Mouse (Mus musculus) embryonic stem cell, embryonic (primary cell): ENCODE results near the gene Plxna1.

Experiments
- CTCF ChIA-PET, 4 experiments: fragments of 300-600 bp in 2 of 4; fragments of 350-600 bp in 2 of 4; sonication (Branson Sonifier 250); formaldehyde crosslinking; loops; one replicate each; lab custom pipeline; 2022; ENCODE audit warnings: inconsistent platforms in 2 of 4; lab: Charles Lee
- POLR2A ChIA-PET, 4 experiments: fragments of 300-600 bp in 2 of 4; fragments of 350-600 bp in 2 of 4; sonication (Branson Sonifier 250); formaldehyde crosslinking; loops; one replicate each; lab custom pipeline; 2022; ENCODE audit warnings: antibody characterized with exemption in 4 of 4, inconsistent platforms in 1 of 4; lab: Charles Lee

Gene Plxna1

DNA sequence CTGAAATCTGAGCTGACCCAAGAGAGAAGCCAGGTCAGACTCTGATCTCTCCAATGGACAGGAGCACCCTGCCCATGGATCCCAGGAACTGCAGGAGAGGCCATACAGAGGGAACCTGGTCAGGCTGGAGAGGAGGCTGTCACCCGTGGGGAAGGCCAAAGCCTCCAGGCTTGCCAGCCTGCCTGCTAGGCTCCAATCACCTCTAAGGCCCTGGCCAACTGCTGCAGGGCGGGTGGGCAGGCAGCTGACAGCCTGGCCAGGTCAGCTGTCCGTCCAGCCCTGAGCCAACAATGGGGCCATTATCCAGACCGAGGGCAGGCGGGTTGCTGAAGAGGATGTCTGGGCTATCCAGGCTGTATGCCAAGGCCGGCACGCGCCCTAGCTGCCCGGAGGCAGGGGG, 14.1 kb downstream of the Plxna1 start:
- ChIA-PET CTCF (interaction anchor here in 1 of 4 experiments (0.6 kb wide), 1 partner anchor 107 kb away, joined by 7 read pairs; no protein-coding TSS in a partner anchor), POLR2A (interaction anchor here in 2 of 4 experiments (1.6 to 1.9 kb wide), 2 partner anchors 11 to 12 kb away, joined by 4 read pairs; no protein-coding TSS in a partner anchor)

DNA sequence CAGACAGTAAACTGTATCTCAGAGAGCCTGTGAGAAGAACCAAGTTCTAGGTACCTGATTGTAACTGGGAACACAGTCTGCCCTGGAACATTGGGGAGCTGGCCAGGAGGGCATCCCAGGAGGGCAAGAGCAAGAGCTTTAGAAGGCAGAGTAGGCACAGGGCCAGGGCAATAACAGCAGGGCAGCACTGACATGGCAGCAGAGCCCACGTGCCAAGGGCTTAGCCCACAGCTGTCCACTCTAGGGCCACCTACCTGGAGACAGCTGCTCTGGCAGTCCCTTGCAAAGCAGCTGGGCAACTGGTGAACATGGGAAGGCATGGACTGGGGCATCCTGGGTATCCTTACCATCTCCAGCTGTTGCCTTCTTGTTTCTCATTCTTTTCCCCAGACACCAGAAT, 14.6 kb downstream of the Plxna1 start:
- POLR2A ChIA-PET = interaction anchor here in 2 of 4 experiments (1.6 to 1.9 kb wide), 2 partner anchors 12 to 13 kb away, joined by 4 read pairs; no protein-coding TSS in a partner anchor
- CTCF ChIA-PET = no interaction called here

DNA sequence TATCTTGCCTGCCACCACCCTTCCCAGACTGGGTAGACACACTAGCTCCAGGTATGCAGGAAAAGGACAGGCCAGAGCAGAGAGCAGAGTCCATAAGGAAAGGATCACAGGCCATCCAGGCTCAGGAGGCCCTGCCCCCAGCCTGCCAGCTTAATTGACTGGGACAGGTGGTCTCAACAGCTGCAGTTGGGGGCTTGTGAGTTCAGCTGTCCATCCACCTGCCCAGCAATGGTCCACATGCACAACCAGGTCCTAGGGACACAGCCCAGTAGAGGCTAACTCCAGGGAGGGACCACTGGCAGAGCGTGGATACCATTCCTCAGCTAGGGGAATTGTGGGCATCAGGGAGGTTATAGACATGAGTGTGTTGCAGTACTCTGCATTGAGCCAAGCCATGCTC, 16.6 kb downstream of the Plxna1 start:
- ChIA-PET CTCF (interaction anchor here in 1 of 4 experiments (1.1 to 1.6 kb wide), 2 partner anchors 14 to 16 kb away, joined by 3 to 4 read pairs; partner anchors contain the start of gene Plxna1), POLR2A (interaction anchor here in 2 of 4 experiments (1.3 to 2.3 kb wide), 7 partner anchors 10 to 61 kb away, joined by 3 to 13 read pairs (median 6); no protein-coding TSS in a partner anchor)

GRCm38 (mm10) chr6:89345486-89345785, 17.0 kb downstream of the Plxna1 start:
- ChIA-PET POLR2A (interaction anchor here in 3 of 4 experiments (0.7 to 2.3 kb wide), 16 partner anchors 8 to 443 kb away, joined by 3 to 13 read pairs (median 4); partner anchors contain the start of genes Plxna1 (in 1 of the 3) and Tpra1 (in 1 of the 3)), CTCF (interaction anchor here in 2 of 4 experiments (0.5 to 1.6 kb wide), 3 partner anchors 13 to 64 kb away, joined by 3 to 4 read pairs (median 3); partner anchors contain the start of gene Plxna1 (in 1 of the 2))

DNA sequence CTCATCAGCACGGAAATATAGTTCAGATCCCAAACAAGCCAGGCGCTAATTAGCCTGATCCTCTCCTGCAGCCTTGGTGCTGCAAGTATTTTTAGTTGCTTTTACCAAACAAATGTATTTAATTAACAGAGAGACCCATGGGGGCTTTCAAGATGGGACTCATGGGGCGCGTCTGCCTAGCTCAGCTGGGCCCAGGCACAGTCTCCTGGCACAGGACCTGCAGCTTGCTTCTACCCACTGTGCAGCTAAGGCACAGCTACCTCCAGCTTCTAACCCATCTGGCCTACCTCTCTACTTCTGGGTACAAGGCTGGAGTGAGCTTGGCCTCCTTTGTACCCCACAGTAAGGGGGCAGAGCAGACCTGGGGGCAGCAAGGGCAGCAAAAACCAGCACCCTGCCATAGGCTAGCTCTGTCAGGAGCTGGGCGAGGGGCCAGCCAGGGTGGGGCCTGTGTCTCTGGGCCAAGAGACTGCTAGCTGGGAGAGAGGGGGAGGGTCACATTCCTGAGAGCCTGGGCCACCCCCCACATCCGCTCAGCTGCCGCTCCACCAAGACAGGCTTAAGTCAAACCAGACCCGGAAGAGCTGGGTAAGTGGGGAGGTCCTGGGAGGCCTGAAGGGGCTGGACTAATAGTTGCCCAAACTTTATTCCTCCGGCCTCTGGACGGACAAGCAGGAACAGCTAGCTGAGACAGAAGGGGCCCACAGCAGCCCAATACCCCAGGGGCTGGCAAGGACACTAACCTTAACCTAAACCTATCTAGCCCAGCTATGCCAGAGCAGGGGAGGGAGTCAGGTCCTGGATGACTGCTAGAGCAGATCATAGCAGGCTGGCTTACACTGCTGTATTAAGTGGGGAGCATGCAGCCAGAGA, 17.6 kb downstream of the Plxna1 start:
- CTCF ChIA-PET = interaction anchor here in 2 of 4 experiments (0.5 to 1.6 kb wide), 3 partner anchors 13 to 64 kb away, joined by 3 to 4 read pairs (median 3); partner anchors contain the start of gene Plxna1 (in 1 of the 2)
- POLR2A ChIA-PET = interaction anchor here in 3 of 4 experiments (0.5 to 2.3 kb wide), 19 partner anchors 8 to 442 kb away, joined by 3 to 13 read pairs (median 4); partner anchors contain the start of genes Plxna1 (in 1 of the 3) and Tpra1 (in 1 of the 3)

GRCm38 (mm10) chr6:89341981-89342380, 20.4 kb downstream of the Plxna1 start:
- POLR2A ChIA-PET = interaction anchor here in 3 of 4 experiments (0.6 to 1.6 kb wide), 7 partner anchors 8 to 28 kb away, joined by 3 to 4 read pairs (median 3); no protein-coding TSS in a partner anchor
- CTCF ChIA-PET = interaction anchor here in 2 of 4 experiments (0.9 to 1.6 kb wide), 2 partner anchors 9 to 10 kb away, joined by 3 to 7 read pairs; no protein-coding TSS in a partner anchor

DNA sequence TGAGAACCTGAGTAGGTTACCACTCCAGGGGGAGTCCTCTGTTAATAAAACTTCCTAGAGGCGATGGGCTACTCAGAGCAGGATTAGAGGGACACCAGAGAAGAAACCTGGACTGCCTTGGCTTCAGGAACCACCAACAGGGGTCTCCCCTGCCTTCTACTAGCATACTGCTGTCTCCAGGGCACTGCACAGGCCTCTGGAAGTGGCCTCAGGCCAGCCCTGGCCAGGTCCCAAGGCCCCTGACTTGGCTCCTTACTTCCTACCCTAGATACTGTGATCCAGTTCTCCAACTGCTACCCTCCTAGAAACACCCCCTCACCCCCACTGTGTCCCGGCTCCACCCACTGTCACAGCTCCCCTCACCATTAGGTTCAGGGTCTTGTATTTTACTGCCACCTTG, 23.0 kb downstream of the Plxna1 start:
- POLR2A ChIA-PET = interaction anchor here in 1 of 4 experiments (1.2 kb wide), 1 partner anchor 21 kb away, joined by 3 read pairs; no protein-coding TSS in a partner anchor
- CTCF ChIA-PET = no interaction called here

DNA sequence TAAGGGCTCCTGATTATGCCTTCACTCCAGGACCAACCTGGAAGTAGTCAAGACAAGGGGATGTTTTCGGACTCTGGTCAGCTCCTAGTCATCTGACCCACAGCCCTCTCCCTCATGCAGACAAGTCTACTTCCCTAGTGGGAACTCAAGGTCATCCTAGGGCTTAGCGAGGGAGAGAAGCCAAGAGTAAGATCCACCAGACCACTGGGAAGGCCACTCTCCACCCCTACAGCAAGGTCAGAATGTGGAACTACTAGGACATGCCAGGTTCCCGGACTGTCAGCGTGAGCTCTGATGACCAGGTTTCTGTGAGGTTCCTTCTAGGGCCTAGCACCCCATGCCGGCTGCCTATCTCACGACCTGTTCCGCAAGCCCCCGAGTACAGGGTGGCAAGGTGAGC, 23.7 kb downstream of the Plxna1 start:
- ChIA-PET CTCF (no interaction called here), POLR2A (interaction anchor here in 2 of 4 experiments (1.0 to 1.4 kb wide), 4 partner anchors 9 to 22 kb away, joined by 3 to 4 read pairs (median 4); no protein-coding TSS in a partner anchor)

DNA sequence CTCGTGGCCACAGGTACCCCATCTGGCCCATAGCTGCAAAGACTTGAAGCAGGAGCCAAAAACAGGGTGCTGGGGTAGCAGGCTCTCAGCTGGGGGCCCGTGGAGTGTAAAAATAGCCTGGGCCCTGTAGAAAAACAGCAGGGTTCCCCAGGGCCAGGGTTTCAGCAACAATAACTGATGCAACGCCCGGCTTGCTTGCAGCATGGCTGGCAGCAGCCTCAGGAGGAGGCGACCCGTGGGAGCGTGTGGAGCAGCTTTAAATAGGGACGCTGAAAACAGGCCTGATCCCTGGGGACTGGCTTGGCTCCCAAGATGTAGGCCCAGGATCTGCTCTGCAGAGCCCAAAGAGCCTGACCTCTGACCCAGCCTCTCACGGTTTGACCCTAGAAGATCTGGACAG, 24.8 kb downstream of the Plxna1 start:
- ChIA-PET POLR2A (interaction anchor here in 2 of 4 experiments (0.9 to 1.8 kb wide), 5 partner anchors 11 to 30 kb away, joined by 3 to 4 read pairs (median 4); no protein-coding TSS in a partner anchor), CTCF (no interaction called here)

- POLR2A ChIA-PET = interaction anchor here in 3 of 4 experiments (0.6 to 1.5 kb wide), 5 partner anchors 8 to 88 kb away, joined by 3 to 4 read pairs (median 4); no protein-coding TSS in a partner anchor
- CTCF ChIA-PET = interaction anchor here in 1 of 4 experiments (0.5 kb wide), 1 partner anchor 93 kb away, joined by 3 read pairs; no protein-coding TSS in a partner anchor
Measured at GRCm38 (mm10) chr6:89333964-89334702, 28.3 kb downstream of the Plxna1 start.

- ChIA-PET CTCF (no interaction called here), POLR2A (no interaction called here)
Measured at GRCm38 (mm10) chr6:89330957-89331356, 31.5 kb downstream of the Plxna1 start.

GRCm38 (mm10) chr6:89328634-89329033, 33.8 kb downstream of the Plxna1 start:
- ChIA-PET CTCF (interaction anchor here in 1 of 4 experiments (0.7 kb wide), 1 partner anchor 412 kb away, joined by 4 read pairs; no protein-coding TSS in a partner anchor), POLR2A (interaction anchor here in 2 of 4 experiments (0.6 to 1.7 kb wide), 7 partner anchors 9 to 30 kb away, joined by 3 to 8 read pairs (median 3); no protein-coding TSS in a partner anchor)

GRCm38 (mm10) chr6:89327746-89328491, 34.5 kb downstream of the Plxna1 start:
- CTCF ChIA-PET = interaction anchor here in 2 of 4 experiments (0.7 to 0.8 kb wide), 2 partner anchors 24 to 412 kb away, joined by 3 to 4 read pairs; no protein-coding TSS in a partner anchor
- POLR2A ChIA-PET = interaction anchor here in 2 of 4 experiments (0.6 to 1.7 kb wide), 6 partner anchors 11 to 30 kb away, joined by 3 to 8 read pairs (median 4); no protein-coding TSS in a partner anchor

DNA sequence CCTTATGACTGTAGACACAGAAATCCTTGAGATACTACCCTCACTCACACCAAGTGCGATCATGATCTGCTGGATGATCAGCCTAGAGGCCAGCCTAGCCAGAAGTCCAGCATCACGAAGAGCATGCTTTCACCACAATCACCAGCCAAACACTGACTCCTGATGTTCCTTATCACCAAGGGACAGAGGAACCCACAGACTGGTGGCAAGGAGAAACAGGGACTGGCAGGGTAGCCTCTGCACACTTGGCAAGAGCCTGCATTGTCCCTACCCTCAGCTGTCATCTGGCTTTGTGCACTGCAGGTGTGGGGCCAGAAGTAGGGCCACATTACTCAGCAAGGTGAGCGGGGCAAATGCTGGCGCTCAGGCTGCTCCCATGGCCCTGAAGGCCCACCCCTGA, 37.6 kb downstream of the Plxna1 start:
- CTCF ChIA-PET = no interaction called here
- POLR2A ChIA-PET = interaction anchor here in 1 of 4 experiments (0.7 to 1.6 kb wide), 3 partner anchors 12 to 77 kb away, joined by 3 to 4 read pairs (median 3); no protein-coding TSS in a partner anchor

GRCm38 (mm10) chr6:89315263-89315662, 47.2 kb downstream of the Plxna1 start:
- ChIA-PET POLR2A (interaction anchor here in 3 of 4 experiments (0.7 to 3.1 kb wide), 5 partner anchors 12 to 303 kb away, joined by 3 to 8 read pairs (median 4); no protein-coding TSS in a partner anchor), CTCF (interaction anchor here in 1 of 4 experiments (0.7 kb wide), 2 partner anchors 466 to 1801 kb away, joined by 6 to 8 read pairs; partner anchors contain the start of gene Nup210)

GRCm38 (mm10) chr6:89311518-89311917, 50.9 kb downstream of the Plxna1 start:
- CTCF ChIA-PET = no interaction called here
- POLR2A ChIA-PET = interaction anchor here in 2 of 4 experiments (1.8 to 2.5 kb wide), 3 partner anchors 12 to 53 kb away, joined by 4 to 9 read pairs (median 5); no protein-coding TSS in a partner anchor
